Mouse (Mus musculus) left cerebral cortex, adult 18-20 months (tissue): ENCODE data around the gene Cgnl1. TPM values are rescaled to one million over a fixed set of nuclear protein-coding genes. Genes with fewer than 3 reads are reported as not detected.
A peak's percentile ranks its signal among the peaks of the same experiment; 100 is the strongest.
"Not testable (repeated sequence)": the region's sequence is repeated elsewhere in the genome, so short reads cannot be mapped to it uniquely, and the experiment has no call there.

Experiments
- DNase-seq, 2 experiments: peaks; one replicate each; pipeline ENCODE4 v3.0.0; 2021 to 2022; ENCODE audit warnings: low spot score in 2 of 2, mixed read lengths in 1 of 2
- total RNA-seq, 2 experiments: library from RNA; stranded (reverse); gene quantifications; 2 replicates each; pipeline ENCODE4 v1.2.3; 2021

The Cgnl1 gene
- total RNA-seq, 2 experiments from 2014 or later = 7.4 to 9.6 TPM

DNA sequence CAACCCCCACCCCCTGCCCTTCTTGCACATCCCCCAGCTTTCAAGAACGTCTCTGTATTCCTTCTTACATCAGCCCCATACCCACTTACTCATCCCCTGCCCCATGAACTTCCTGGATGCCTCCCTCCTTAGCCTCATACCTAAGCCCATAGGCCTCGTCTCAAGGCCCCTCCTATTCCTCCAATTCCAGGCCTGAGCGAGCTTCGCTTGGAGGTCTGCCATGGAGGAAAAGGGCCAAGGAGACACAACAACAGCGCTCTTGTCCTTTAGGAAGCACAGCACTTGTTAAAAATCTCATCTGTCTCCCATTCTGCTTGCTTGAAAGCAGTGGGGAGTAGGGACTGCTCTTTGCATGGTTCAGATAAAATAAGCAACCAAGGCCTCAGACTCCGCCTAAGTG, 143.1 kb downstream of the Cgnl1 start:
- DNase-seq = no peak

DNA sequence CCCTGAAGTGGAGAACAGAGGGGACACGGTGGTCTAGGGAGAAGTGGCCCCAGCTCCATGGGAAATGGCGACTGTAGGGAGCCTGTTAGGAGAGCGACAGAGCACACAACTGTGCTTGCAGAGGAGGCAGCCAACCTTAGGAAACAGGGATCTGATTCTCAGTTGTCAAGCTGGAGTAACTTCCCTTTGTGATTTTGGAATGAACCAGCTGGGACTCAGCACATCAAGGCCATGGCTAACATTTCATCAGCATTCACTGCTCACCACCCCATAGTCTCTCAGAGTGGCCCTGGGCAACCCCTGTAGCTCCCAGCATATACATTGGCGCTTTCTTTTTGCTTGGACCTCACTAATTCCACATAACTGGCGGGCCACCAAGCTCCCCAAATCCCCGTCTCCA, 145.4 kb downstream of the Cgnl1 start:
- DNase-seq = no peak

DNA sequence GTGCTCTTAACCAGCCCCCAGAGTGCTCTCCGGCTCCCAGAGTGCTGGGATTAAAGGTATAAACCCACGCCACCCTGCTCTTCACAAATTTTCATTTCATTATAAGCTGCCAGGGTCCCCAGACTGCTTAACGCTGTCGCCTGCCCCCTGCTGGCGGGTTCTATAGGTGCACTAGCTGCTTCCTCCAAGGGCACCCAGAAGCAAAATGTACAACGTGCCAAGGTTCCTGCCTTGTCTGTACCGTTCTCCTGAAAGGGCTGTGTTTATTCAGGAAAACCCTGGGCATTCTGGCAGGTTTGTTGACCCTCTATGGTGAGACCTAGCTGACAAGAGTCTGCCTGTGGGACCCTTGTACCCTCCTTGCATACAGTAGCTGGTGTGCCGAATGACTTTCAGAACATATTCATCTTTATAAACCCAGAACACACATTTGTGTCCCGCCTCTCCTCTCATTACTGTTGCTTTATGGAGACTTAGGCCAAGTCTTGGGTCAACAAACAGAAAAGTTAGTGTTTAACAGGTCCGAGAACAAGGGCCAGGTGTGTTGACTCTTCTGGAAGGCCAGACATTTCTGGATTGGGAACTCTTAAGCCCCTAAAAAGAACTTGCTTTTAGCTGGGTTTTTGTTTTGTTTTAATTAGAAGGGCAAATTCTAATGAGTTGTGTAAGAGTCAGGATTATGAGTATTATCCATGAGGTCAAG, 146.5 kb downstream of the Cgnl1 start:
- DNase-seq = peak; percentile 49 to 71

DNA sequence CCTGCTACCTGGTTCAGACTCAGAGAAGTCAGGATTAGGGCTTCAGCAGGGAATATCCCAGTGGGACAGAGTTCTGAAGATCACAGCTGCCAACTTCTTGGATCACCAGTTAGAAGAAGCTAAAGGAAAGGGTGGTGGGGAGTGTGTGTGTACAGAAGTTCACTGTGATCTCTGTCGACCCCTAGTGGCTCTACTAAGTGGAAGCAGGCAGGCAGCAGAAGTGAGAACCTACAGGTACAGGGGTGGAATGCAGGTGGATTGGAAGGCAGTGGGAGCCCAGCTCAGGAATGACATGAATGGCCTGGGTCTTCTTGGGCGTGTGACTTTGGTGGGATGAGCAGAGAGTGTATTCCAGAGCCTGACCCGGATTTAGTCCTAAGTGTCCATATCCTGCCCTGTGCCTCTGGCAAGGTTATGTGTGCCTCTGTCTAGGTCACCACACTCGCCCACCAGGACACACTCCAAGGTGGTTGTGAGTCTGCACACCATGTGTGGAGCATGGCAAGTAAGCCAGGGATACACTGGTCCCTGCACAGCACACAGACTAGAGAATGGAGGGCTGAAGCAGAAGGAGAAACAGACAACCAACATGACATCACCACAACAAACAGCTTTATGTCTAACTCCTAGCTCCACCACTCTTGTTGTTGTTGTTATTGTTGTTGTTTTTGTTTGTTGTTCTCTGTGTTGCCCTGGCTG, 147.4 kb downstream of the Cgnl1 start:
- peak; percentile 10 to 26 for DNase-seq

DNA sequence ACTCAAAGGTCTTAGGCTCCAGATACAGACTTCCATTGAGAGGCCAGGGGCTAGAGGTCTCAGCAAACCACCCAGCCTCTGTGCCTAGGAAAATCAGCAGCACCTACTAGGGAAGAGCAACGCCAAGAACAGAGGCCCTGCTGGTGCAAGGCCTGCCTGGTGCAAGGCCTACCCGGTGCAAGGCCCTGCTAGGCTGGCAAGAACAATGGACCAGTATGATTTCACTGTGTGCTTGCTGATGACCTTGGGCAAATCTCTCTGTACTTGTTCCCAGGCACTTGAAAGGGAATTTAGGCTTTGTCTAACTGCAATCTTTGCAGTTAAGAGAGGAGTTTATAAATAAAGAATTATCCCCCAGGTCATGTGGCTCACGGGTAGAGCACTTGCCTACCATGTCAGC, 148.8 kb downstream of the Cgnl1 start:
- no peak for DNase-seq

DNA sequence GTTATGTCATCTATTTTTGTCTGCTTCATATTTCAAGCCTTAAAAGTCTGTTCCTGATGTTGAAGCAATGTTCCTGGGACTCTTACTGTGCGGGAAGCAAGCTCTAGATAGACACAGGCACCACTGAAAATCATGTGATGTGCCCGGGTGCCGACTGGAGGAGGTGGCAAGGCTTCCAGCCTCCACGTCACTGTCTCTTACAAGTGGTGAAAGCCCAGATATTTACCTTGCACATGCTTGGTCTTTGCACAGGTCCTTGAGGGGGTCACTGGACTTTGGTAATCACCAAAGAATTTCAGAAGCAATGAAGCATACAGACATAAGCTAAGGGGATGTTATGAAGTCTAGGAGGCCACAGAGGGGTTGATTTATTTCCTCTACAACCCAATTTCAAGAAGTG, 149.4 kb downstream of the Cgnl1 start:
- DNase-seq = no peak

DNA sequence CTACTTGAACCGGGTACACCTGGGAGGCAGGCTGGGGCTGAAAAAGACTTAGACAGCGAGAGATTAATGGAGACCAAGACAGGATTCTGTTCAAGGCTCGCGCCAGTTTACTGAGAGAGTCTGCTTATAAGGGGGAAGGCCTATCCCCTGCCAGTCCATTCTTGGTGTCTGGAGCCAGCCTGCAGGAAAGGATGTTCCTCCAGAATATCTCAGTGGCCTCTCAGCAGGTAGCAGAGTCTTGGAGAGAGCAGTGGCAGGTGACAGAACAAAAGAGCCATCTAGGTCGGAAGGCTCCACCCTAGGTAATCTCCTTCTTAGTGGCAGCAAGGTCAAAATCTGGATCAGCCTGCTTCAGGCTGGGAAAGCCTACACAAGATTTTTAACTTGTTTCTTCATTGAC, 151.3 kb downstream of the Cgnl1 start:
- DNase-seq = not testable (repeated sequence)

DNA sequence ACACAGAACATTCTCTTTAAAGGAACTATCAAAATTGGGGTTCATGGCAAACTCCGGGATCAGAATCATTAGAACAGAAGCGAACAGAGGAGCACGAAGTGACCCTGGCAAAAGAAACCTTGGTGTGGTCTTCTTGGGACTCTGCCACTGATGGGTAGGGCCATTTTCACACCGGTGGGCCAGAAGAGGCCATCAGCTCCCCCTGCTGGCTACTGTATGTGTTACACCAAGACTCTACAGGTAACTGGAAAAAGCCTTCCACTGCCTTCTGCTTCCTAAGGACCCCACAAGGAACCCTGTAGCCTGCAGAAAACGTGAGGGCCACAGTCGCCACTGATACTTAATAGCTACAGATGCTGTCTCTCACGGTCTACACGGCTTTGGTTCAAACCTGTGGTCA, 154.0 kb downstream of the Cgnl1 start:
- DNase-seq = peak in 1 of 2 experiments; percentile 23

DNA sequence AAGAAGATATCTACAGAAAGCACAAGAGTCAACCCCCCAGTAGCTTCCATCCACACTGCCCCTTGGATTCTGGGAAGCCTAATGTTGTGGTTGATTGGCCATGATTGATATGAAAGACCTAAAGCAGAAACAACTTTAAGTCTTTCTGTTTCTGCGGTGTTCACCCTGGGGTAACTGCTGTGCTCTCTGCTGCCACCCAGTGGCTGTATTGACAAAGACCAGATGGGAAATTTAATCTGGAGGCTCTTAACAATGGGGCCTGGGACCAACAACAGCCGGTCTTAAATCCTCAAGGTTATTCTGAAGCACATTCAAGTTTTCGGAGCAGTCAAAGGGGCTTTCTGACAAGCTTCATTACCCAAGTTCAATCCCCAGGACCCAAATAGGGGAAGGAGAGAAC, 155.2 kb downstream of the Cgnl1 start:
- DNase-seq = peak; percentile 65 to 80

DNA sequence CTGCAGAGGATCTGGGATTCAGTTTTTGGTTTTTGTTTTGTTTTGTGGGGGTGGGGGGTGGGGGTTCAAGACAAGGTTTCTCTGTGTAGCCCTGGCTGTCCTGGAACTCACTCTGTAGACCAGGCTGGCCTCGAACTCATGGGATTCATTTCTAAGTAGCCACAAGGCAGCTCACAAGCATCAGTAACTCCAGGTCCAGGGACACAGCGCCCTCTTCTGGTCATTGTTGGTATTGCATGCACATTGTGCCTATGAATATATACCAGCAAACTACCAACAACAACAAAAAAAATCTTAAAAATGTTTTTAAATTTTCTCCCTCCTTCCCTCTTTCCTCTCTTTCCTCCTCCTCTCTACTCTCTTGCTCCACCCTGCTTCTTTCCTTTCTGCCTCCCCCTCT, 156.8 kb downstream of the Cgnl1 start:
- no peak for DNase-seq

DNA sequence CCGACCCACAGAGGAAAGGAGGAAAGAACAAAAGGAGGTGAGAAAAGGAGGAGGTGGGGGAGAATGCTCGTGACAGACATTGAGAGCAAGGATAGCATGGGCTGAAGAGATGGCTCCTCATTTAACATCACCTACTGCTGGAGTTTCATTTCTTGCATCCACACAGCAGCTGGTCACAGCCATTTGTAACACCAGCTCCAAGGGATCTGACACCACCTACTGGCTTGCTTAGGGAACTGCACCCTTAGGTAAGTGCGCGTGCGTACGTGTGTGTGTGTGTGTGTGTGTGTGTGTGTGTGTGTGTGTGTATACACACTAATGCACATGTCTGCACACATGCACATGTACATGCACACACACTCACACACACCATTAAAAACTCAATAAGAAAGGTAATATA, 158.4 kb downstream of the Cgnl1 start:
- no peak for DNase-seq

DNA sequence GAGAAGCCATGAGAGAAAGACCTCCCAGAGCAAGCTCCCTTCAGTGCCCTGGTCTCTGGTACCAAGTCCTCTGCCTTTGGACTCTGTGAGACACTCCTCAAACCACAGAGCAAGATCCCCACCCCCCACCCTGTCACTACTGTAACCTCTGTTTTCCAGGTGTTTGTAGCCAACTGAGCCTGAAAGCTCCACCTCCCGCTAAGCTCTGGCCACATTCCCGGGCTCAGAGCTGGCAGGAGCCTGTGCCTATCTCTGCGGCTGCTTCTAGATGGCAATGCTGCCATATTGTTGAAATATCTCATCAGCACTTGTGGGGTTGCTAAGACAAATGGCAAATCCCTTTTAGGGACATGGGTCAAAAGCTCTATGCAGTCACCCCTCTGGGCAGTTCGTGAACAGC, 159.5 kb downstream of the Cgnl1 start:
- DNase-seq = no peak

DNA sequence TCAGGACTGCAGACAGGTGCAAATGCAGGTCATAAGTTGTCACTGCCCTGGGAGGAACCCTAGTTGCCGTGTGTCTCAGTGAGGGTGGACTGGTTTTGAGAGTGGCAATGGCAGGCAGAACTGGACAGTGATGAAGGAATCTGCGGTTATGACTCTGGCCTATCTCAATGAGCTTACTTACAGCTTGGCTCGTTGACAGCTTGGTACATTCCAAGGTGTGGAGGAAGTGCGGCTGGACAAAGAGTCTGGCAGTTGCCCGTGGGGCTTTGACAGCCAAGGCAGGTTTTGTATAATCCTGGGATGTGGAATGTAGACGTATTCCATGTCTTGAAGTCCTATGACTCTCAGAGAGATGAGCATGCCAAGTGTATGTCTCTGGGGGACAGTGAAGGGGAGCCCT, 162.4 kb downstream of the Cgnl1 start:
- DNase-seq = no peak

DNA sequence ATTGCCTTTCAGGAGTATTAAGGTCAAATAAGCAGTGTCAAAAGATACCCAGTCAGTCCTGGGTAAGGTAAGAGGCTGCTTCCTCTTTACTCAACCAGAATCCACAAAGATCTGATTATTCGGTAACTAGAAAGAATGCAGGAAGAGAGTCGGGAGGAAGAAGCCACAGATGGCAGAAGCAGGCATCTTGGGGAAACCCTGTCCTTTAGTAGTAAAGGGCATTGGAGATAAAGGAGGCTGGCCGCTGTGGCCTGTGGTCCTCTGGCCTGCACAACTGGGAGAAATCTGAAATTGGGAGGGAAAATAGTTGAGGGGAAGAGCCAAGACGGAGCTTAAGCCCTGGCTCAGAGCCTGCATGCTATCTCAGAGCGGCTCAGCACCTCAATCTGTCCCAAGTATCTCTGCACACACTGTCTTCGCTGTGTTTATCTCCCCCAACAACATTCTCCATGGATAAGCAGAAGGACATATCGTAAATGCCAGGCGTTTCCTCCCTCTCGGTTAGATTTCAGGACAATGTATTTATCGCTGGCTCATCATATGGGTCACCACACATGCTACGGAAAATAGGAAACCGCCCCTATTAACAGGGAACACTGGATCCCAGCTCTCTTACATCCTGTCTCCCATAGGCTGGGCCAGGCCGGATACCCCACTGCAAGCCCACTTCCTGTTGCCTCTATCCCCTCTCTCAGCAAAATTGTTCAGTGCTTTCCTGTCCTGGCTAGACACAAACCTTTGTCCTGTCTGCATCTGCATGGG, 164.9 kb downstream of the Cgnl1 start:
- no peak for DNase-seq

DNA sequence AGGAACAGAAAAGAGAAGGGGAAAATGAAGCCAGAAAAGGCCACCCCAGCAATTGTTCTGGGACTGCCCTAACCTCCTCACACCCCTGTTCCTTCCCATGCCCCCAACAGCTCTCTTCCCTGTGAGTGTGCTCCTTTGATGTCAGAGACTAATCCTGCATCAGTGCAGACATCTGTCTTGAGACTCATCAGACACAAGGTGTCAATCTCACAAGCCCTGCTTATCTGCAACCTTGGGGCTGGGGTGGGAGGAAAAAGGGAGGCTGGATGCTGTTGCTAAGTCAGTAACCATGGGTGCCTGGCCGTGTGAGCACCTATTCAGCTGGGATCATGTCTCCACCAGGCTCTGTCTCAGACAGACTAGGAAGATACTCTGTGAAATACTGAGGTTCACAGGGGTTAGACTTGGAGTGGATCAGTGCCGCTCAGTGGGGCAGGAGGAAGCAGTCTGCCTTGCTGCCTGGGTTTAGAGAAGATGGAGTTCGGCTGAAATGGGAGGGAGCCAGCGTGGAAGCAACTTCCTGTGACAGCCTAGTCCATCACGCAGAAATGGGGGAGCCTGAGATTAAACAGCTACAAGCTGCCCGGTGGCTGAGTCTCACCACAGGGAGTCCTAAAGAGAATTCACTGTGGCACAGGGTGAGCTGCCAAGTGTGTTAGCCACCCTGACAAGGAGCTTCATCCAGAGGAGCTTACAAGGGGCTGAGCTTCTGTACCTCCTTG, 166.3 kb downstream of the Cgnl1 start:
- DNase-seq = no peak

DNA sequence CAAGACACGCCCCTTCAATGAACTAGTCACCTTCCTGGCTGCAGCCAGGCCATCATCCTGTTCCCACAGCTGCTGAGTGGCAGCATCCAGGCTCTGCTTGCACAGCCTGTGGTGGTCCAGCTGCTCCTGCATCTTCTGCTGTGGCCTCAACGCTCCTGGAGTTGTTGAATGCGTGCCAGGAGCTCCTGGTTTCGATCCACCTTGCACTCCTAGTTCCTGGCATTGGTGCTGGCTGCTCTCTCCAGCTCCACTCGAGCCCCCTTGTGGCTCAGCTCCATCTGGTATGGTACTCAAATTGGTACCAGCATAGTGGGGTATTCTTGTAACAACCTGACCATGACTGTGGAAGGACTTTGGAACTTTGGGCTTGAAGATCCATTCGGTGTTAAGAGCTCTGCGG, 171.5 kb downstream of the Cgnl1 start:
- DNase-seq = no peak

DNA sequence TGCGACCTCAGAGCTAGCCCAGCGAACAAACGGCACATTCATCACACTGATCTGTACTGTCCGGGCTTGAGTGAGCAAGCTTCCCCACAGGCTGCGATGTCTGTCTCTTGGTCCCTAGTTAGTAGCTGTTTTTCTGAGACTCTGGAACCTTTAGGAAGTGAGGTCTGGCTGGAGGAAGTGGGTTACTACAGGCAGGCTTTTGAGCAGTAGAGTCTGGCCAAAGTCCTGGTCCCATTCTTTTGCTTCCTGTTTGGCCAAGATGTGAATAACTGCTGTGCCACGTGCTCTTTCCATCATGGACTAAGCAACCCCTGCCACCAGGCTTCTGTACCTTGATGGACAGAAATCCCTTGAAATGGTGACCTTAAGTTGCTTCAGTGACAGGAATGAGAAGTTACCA, 174.5 kb downstream of the Cgnl1 start:
- no peak for DNase-seq

DNA sequence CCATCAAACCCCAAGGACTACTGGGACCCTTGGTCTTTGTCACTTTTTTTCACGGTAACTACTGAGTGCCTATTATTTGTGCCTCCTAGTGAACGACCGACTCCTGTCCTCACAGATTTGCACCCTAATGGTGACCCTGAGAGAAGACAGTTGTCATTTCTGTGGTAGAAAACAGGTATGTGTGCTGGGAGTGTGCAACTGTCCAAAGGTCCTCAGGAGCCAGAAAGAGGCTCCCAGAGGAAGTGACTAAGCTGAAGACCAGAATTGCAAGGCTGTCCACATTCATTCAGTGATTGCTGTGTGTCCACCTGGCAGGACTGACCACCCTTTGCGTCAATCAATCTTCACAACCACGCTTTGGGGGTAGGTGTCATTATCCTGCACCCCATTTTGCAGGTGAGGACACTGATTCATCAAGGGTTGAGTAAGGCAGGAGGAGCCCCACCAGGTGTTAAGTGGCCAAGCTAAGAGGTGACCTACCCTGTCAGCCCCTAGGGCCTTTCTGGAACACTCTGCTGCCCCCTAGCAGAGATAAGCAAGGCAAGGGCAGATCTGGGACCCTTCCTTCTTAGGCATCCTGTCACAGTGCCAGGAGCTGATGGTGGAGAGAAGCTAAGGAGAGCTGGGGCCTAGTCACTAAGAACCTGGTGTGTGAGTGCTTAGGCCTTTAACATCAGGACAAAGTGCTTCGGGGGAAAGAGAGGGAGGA, 178.7 kb downstream of the Cgnl1 start:
- no peak for DNase-seq

DNA sequence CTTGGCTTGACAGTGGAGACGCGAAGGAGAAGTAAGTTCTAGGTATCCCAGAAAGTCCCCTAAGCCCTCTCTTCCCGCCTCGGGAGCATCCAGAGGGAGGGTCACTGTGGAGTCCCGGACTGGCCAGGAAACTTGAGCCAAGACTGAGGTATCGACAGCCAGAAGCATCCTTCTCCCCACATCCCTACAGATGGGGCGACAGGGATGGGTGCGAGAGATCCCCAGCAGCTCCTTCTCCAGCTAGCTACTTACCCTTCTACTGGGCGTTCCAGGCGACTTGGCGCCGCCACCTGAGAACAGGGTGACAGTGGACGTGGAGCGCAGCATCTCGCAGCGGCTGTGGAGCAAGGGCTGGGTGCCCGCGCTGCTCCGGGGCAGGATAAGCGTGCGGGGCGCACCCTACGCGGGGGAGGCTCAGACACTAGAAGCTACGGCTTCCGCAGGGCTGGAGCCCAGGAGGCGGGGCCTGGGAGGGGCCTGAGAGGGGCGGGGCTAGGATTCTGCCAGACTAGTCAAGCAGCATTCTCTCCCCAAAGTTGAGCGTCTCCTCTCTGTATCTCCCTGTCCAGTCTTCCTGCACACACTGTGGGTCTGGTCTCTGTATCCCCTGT, 179.4 kb downstream of the Cgnl1 start, which contains the start of gene Myzap:
Gene Myzap (minus strand): TSS at position 423 of the 611 bp plus-strand sequence.
- peak; percentile 60 to 62 for DNase-seq

DNA sequence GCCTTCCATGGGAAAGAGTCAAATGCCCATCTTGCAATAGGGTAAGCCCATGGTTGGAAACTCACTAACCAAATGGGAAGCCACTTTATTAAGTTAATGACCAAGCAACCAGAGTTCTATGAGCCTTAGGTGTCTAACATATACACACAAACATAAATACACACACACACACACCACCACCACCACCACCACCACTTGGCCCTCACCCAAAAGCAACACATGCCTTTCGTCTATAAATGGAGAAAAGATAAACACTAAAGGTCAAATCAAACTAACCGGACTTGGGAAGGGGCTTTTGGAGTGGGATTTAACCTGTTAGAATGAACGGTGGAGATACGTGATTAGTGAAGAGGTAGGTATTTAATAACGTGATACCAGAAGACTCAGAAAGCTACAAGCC, 180.3 kb downstream of the Cgnl1 start:
- no peak for DNase-seq
